Mouse (Mus musculus): ENCODE measurements around the gene Hamp2. TPM values are rescaled to one million over a fixed set of nuclear protein-coding genes. Genes with fewer than 3 reads are reported as not detected.

The Hamp2 gene
- polyA plus RNA-seq, 2 experiments, result not detected

GRCm38 (mm10) chr7:30962862-30963261 is 38.4 kb upstream of the Hamp2 start:
- no peaks in the 10 kb centered on the region for H3K27me3 ChIP-seq (ENCODE audit: control insufficient read depth, insufficient read depth, low read length)
- WGBS (ENCODE audit: insufficient replicate concordance), result 69% methylated on average over 5 of the region's 5 CpGs
- no peak for ATAC-seq (ENCODE audit: insufficient read depth)
- H3K36me3 ChIP-seq (replicated peaks; ENCODE audit: control insufficient read depth, insufficient read depth, low read depth), result no peaks in the 10 kb centered on the region; the same call in 1 of the 2 replicates
- TF ChIP-seq CTCF (IDR thresholded peaks at IDR 0.05; ENCODE audit: low read depth), result no peak
- TF ChIP-seq EP300 (IDR thresholded peaks at IDR 0.05; ENCODE audit: low read depth), result no peak
- no peak overlapping the region for H3K4me2 ChIP-seq (ENCODE audit: low read depth)
- H3K4me1 ChIP-seq (replicated peaks; ENCODE audit: control insufficient read depth in 2 of 2, insufficient read depth in 2 of 2, low read length in 1 of 2), result peaks cover 7 to 9% of the 10 kb centered on the region in 2 experiments; a peak in 3 of 4 replicates
- no peak overlapping the region for H3K4me3 ChIP-seq (ENCODE audit: insufficient read depth in 1 of 2, low read depth in 2 of 2, low read length in 2 of 2)
- H3K27ac ChIP-seq, result no peak overlapping the region
- no peak overlapping the region for H3K9ac ChIP-seq (replicated peaks)
- no peak for DNase-seq (ENCODE audit: low read depth in 3 of 3, low spot score in 3 of 3)
- H3K9me3 ChIP-seq (ENCODE audit: control insufficient read depth, low read length), result no peaks in the 10 kb centered on the region

- Histone ChIP-seq H3K9ac (replicated peaks) (no peak overlapping the region), H3K27me3 (ENCODE audit: control insufficient read depth, insufficient read depth, low read length) (no peaks in the 10 kb centered on the region), H3K4me1 (replicated peaks; ENCODE audit: control insufficient read depth in 2 of 2, insufficient read depth in 2 of 2, low read length in 1 of 2) (peaks cover 12 to 16% of the 10 kb centered on the region in 2 experiments), H3K9me3 (ENCODE audit: control insufficient read depth, low read length) (no peaks in the 10 kb centered on the region), H3K27ac (no peak overlapping the region), H3K4me2 (ENCODE audit: low read depth) (no peak overlapping the region), H3K36me3 (replicated peaks; ENCODE audit: control insufficient read depth, insufficient read depth, low read depth) (peaks cover 3% of the 10 kb centered on the region; the same call in 1 of the 2 replicates), H3K4me3 (ENCODE audit: insufficient read depth in 1 of 2, low read depth in 2 of 2, low read length in 2 of 2) (no peak overlapping the region)
- ATAC-seq (ENCODE audit: insufficient read depth) (no peak), DNase-seq (ENCODE audit: low read depth in 3 of 3, low spot score in 3 of 3) (no peak)
- TF ChIP-seq EP300 (IDR thresholded peaks at IDR 0.05; ENCODE audit: low read depth), result no peak
- no peak for TF ChIP-seq CTCF (IDR thresholded peaks at IDR 0.05; ENCODE audit: low read depth)
- WGBS (ENCODE audit: insufficient replicate concordance), result 76% methylated on average over 6 of the region's 6 CpGs
Observed at GRCm38 (mm10) chr7:30959786-30960349, 35.4 kb upstream of the Hamp2 start.

GRCm38 (mm10) chr7:30958866-30959487 is 34.5 kb upstream of the Hamp2 start:
- H3K4me3 ChIP-seq (ENCODE audit: insufficient read depth in 1 of 2, low read depth in 2 of 2, low read length in 2 of 2), result no peak overlapping the region
- H3K4me1 ChIP-seq (replicated peaks; ENCODE audit: control insufficient read depth in 2 of 2, insufficient read depth in 2 of 2, low read length in 1 of 2), result peaks cover 12 to 22% of the 10 kb centered on the region in 2 experiments
- ATAC-seq (ENCODE audit: insufficient read depth) (no peak), DNase-seq (ENCODE audit: low read depth in 3 of 3, low spot score in 3 of 3) (no peak)
- TF ChIP-seq CTCF (IDR thresholded peaks at IDR 0.05; ENCODE audit: low read depth) (no peak), EP300 (IDR thresholded peaks at IDR 0.05; ENCODE audit: low read depth) (no peak)
- H3K4me2 ChIP-seq (ENCODE audit: low read depth), result no peak overlapping the region
- no peaks in the 10 kb centered on the region for H3K9me3 ChIP-seq (ENCODE audit: control insufficient read depth, low read length)
- WGBS (ENCODE audit: insufficient replicate concordance), result 85% methylated on average over 9 of the region's 9 CpGs
- no peaks in the 10 kb centered on the region for H3K27me3 ChIP-seq (ENCODE audit: control insufficient read depth, insufficient read depth, low read length)
- no peak overlapping the region for H3K9ac ChIP-seq (replicated peaks)
- no peak overlapping the region for H3K27ac ChIP-seq
- H3K36me3 ChIP-seq (replicated peaks; ENCODE audit: control insufficient read depth, insufficient read depth, low read depth), result peaks cover 12% of the 10 kb centered on the region

GRCm38 (mm10) chr7:30958109-30958865 is 33.8 kb upstream of the Hamp2 start:
- ATAC-seq (ENCODE audit: insufficient read depth), result no peak
- TF ChIP-seq CTCF (IDR thresholded peaks at IDR 0.05; ENCODE audit: low read depth) (no peak), EP300 (IDR thresholded peaks at IDR 0.05; ENCODE audit: low read depth) (no peak)
- Histone ChIP-seq H3K9ac (replicated peaks) (peak overlapping the region; percentile 76), H3K4me3 (ENCODE audit: insufficient read depth in 1 of 2, low read depth in 2 of 2, low read length in 2 of 2) (peak overlapping the region; percentile 61 to 80), H3K27ac (peak overlapping the region; percentile 65), H3K4me2 (ENCODE audit: low read depth) (peak overlapping the region; percentile 85), H3K9me3 (ENCODE audit: control insufficient read depth, low read length) (no peaks in the 10 kb centered on the region), H3K36me3 (replicated peaks; ENCODE audit: control insufficient read depth, insufficient read depth, low read depth) (peaks cover 19% of the 10 kb centered on the region), H3K27me3 (ENCODE audit: control insufficient read depth, insufficient read depth, low read length) (no peaks in the 10 kb centered on the region), H3K4me1 (replicated peaks; ENCODE audit: control insufficient read depth in 2 of 2, insufficient read depth in 2 of 2, low read length in 1 of 2) (peaks cover 7 to 19% of the 10 kb centered on the region in 2 experiments)
- no peak for DNase-seq (ENCODE audit: low read depth in 3 of 3, low spot score in 3 of 3)
- 73% methylated on average over 28 of the region's 28 CpGs for WGBS (ENCODE audit: insufficient replicate concordance)

GRCm38 (mm10) chr7:30957367-30957783 is 32.9 kb upstream of the Hamp2 start:
- DNase-seq (ENCODE audit: low read depth in 3 of 3, low spot score in 3 of 3) (peak; percentile 72 to 79 (median 77)), ATAC-seq (ENCODE audit: insufficient read depth) (peak; percentile 81)
- H3K27me3 ChIP-seq (ENCODE audit: control insufficient read depth, insufficient read depth, low read length), result no peaks in the 10 kb centered on the region
- TF ChIP-seq EP300 (IDR thresholded peaks at IDR 0.05; ENCODE audit: low read depth) (no peak), CTCF (IDR thresholded peaks at IDR 0.05; ENCODE audit: low read depth) (no peak)
- H3K36me3 ChIP-seq (replicated peaks; ENCODE audit: control insufficient read depth, insufficient read depth, low read depth), result peaks cover 28% of the 10 kb centered on the region
- peaks cover 7 to 19% of the 10 kb centered on the region in 2 experiments for H3K4me1 ChIP-seq (replicated peaks; ENCODE audit: control insufficient read depth in 2 of 2, insufficient read depth in 2 of 2, low read length in 1 of 2)
- H3K9me3 ChIP-seq (ENCODE audit: control insufficient read depth, low read length), result no peaks in the 10 kb centered on the region
- H3K27ac ChIP-seq, result peak overlapping the region; percentile 81
- WGBS (ENCODE audit: insufficient replicate concordance), result 0% methylated on average over 43 of the region's 43 CpGs
- peak overlapping the region; percentile 61 to 80 for H3K4me3 ChIP-seq (ENCODE audit: insufficient read depth in 1 of 2, low read depth in 2 of 2, low read length in 2 of 2)
- peak overlapping the region; percentile 76 for H3K9ac ChIP-seq (replicated peaks)
- H3K4me2 ChIP-seq (ENCODE audit: low read depth), result peak overlapping the region; percentile 85
